Mouse (Mus musculus) urinary bladder, postnatal 25 days (tissue): ENCODE measurements at regions not wholly inside any gene's neighbourhood (a gene's known extent, or its start where the extent isn't known, plus 50 kb on each side); places are given as distances from the start of the nearest gene placed in this dataset.
"Not testable (repeated sequence)": the region's sequence is repeated elsewhere in the genome, so short reads cannot be mapped to it uniquely, and the experiment has no call there.

ENCODE experiments used
- DNase-seq: peaks from one replicate; pipeline ENCODE4 v3.0.0; 2022; ENCODE audit warnings: low spot score

DNA sequence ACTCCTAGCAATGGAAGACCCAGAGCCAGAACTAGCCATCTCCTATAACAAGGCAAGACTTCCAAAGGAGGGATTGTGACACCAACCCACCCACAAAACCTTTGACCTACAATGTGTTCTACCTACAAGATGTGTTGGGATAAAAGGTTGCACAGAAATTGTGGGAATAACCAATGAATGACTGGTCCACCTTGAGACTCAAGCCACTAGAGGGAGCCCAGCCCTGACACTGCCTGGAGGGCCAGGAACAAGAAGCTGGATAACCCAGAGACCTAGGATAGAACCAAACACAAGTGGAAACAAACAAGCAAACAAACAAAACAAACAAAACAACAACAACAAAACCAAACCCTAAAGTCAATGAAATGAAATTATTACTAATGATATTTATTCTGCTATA, 288.8 kb downstream of the Dchs2 start:
- peak; percentile 9 for DNase-seq

DNA sequence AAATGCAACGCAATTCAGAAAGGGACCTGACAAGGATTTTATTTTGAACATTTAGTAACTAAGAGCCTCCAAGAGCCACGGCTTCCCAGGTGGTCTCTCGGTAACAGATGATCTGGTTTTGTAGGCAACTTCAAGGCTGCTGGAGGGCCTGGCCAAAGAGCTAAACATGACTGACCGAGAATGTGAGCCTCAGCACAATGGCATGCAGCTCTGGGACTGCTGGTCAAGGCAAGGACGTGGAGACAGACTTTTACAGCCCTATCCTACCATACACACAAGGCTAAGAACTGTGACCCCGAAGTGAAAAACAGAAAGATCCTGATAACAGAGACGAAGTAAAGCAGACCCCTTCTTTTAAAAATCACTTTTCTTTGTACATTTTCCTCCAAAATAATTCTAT, 296.5 kb downstream of the Dchs2 start:
- DNase-seq = no peak

DNA sequence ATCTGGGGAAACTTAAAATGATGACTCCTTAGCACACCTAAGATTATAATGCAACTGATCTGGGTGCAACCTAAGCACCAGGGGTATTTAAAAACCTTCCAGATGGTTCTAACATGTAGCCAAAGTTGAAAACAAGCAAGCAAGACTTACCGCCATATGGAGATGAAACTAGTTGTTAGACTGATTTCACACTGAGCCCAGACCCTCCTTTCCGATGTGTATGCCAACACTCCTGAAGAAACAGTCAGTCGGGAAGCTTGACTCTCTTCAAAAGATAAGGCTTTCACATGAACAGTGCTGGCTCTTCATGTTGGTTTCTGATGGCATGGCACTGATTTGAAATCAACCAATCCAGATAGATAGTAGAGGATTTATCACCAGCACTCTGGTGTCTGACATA, 301.6 kb downstream of the Dchs2 start:
- DNase-seq = no peak

DNA sequence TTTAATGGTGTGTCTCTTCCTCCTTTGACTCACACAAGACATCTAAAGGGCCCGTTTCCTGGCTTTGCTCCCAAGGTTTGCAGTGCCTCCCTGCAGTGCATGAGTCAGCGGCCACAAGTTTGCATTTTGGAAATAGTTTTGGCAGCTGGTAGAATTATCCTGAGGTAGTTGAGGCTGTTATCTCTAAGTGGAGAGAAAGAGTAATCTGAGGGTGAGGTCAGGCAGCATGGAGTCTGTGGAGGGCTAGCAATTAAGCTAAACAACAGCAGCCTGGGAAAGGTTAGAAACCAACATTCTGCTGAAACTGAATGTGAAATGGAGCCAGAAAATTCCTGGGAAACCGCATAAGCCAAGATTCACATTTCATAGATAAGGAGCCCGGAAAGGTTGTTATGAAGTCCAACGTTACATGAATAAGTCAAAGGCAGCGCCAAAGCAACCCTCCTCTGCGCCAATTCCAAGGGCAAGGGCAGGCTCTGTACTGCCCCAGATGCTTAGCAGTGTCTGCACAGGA, 318.5 kb downstream of the Dchs2 start:
- DNase-seq = peak; percentile 28

DNA sequence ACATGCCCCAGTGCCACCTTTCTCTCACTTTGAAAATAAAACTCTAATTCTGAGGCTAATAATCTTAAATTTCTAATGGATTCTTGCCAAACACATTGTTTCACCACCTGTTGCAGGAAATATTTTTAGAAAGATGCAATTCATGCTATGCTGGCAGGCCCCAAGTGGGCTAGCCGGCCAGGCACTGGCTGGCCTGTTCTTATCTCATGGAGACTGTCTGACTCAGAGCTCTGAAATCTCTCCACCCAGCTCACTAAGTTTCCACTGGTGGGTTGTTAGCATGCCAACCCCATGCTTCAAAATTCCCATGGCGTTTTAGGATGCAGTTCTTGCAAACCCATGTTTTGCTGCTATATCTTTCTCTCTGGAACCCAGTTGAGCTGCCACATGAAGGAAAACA, 315.5 kb upstream of the Sfrp2 start:
- DNase-seq = no peak

DNA sequence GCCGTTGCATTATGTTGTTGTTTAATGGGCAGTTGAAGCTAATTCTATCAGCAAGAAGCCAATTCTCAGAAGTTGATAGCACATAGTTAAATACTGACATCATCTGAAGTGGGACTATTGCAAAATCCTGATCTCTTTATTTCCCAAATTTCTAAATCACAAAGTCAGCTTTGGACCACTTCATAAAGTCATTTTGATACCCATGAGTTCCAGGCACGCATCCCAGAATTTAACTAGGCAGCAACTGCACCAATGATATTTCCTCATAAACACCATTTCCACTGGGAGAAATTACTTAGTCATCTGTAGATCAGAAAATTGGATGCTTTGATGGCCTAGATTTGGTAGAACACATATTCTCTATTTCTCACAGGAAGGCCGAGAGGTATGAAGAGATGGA, 314.8 kb upstream of the Sfrp2 start:
- no peak for DNase-seq

DNA sequence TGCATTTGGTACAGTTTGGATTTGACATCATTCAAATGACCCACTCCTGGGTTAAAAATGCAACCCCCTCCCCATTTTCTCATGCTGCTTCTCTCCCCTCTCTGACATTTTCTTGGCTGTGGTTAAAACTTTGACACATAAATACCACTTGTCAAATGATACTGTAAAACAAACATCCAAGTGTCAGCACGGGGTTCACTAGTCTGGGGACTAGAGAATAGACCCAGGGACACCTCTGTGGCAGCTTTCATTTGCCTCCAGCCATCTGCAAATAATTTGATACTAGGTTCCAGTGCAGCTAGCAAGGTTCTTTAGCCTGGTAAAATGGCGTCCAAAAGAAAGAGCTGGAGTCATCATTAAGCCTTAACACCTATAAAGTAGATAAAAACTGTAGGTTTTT, 312.7 kb upstream of the Sfrp2 start:
- no peak for DNase-seq

DNA sequence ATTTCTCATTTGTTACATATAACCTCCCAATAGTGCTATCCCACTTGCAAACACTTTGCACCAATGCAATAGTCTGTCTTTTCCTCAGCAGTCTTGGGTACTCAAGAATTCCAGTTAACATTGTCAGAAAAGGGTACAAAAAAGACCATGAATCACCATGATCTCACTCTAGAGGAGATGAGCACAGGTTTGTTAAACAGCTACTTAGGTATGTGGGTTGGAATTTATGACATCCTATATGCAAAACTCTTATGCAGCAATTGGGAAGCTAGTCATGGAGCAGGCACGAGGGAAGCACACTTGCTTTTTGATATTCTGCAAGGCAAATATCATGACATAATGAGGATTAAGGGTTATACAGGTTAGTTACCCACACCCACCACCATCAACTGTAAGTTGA, 307.7 kb upstream of the Sfrp2 start:
- DNase-seq = no peak

DNA sequence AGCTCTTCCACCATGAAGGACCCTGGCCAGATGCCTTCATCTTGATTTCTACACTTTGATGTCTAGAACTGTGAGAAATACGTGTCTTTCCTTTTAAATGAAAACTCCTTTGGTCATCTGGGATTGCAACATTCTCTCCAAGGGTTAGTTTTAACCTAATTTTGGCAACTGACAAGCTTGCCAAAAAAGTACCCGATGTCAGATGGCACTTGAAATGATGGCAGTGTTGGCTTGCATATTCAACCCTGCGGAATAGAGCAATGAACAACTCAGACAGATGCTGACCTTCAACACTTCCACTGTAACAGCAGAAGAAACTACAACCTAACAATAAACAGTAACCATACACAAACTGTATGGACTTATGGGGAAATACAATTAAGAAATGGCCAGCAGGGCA, 286.9 kb upstream of the Sfrp2 start:
- DNase-seq = no peak

DNA sequence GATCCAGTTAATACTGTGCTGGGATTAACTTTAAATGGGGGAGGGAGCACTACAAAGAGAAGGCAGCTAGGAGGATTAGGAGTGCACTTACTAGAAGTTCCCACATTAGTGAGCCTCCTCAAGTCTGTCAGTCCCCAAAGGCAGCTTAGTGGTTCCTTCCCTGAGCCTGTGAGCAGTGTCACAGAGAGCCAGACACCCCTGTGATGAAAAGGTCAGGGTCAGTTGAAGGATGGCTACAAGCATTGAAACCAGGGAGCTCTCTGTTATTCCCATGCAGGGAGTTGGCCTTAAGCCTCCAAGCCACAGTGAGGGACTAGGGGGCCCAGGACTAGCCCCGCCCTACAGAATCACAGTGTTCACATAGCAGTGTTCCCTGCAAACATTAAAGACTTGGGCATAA, 285.9 kb upstream of the Sfrp2 start:
- DNase-seq = no peak

DNA sequence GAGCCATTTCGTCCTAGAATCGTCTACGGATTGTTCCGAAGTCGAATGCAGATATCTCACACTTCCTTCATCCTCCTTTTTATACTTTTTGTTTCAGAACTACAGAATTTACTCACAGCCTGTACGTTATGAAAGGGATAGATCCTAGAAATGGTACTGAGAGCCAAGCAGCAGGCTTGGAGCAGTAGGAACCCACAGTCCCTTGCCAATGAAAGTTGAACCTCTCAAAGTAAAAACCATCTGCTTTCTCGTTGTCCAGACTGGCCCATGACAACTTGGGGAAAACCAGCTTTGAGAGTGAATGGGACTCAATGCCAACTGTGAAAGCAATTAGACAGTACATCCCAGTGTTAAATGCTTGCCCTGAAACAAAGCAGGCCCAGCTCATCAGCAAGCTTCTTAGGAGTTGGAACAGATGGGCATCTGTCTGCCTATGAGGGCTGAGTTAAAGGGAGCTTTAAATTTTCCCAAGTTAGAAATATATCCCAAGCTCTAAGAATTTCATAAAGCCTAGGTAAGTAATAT, 279.9 kb upstream of the Sfrp2 start:
- no peak for DNase-seq

DNA sequence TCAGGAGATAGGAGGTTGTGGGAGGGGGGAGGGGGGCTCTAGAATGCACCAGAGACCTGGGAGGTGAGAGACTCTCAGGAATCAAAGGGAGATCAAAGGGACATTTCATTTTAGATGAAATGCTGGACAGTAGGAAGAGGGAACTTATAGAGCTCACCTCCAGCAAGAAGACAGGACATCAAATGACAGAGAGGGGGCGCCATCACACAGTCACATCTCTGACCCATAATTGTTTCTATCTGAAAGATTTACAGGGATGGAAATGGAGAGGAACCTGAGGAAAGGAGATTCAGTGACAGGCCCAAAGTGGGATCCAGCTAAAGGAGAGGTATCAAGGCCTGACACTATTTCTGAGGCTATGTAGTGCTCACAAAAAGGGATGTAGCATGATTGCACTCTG, 270.5 kb upstream of the Sfrp2 start:
- DNase-seq = no peak

DNA sequence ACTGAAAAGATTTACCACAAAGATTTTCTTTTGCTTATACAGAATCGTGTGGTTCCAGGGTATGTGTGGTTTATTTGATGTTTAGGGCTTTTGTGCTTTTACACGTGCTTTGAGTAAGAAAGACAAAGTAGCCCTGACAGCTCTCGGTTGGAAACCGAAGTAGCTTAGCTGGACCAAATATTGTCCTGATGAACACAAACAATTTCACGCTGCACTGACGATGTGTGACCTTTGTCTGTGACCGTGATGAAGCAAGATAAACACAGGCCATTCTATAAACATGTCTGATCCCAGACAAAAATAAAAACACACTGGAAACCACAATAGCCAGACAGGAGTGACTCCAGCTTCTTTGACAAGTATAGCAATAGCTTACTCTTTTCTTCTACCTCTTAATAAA, 262.2 kb upstream of the Sfrp2 start:
- DNase-seq = no peak

DNA sequence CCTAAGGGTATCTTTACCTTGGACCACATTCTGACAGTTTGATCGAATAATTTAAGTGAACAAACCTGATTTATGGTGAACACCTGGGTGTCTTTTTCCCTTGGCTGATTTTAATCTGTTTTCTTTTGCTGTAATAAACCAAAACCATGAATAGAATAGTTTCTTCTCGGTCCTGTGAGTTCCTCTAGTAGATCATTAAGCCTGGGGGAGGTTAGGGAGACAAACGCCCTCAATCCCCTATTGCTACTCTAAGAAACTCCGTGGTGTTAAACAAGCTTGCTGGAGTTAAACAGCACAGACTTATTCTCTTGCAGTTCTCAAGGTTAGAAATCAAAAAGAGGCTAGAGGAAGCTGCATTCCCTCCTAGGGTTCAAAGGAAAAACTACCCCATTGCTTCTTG, 249.5 kb upstream of the Sfrp2 start:
- DNase-seq = no peak

DNA sequence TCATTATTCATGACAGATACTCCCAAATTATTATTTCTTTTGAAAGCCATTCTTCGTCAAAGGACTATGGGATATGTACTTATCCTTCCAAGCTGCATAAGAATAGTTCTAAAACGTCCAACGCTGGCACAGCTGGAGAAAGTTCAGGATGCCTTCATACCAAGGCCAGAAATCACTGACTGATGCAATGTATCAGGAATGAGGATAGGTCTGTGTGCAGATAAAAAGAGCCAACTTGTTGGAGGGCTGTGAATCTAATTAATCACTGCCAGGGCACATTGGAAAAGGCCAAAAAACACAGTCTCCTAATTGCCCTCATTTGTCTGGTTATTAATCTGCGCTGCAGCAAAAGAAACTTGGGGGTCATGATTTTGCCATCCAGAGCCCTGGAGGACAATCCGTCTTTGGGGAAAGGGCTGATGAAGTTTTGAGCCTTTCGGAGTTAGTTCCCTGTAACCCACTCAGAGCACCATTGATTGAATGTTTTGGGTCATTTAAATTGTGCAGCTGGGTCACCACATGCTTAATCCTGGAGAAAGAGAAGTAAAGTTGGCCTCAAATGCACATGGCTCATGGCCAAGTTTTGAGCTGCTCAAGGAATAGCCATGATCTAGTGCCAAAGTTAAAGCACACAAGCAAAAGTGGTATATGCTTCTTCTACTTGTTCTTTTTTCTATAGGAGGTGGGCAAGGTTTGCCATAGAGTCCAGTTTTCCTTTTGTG, 248.0 kb upstream of the Sfrp2 start:
- no peak for DNase-seq

DNA sequence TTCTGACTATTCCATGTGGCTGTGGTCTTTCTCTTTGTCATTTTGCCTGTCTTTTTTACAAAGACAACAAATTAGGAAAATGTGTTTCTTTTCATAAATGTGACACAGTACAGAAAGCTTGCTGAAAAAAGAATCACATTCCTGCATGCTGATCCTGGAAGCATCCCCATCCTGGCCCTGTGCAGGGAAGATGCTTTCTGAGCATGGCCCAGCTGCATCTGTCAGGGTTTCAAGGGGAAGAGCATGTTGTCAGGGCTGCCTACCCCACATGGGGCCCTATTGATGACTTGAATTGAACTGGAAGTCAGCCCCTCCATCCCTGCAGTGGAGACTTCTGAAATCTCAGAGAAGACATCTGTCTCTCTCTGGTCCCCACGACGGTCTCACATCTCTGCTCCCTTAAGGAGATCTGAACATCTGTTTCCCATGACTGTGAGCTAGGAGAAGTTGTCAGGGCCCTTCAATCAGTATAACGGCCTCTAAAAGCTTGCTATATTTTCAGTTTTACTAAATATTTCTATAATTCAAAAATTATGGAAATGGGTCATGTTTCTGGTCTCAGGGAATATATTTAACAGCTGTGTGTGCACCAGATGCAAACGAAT, 235.8 kb upstream of the Sfrp2 start:
- no peak for DNase-seq

DNA sequence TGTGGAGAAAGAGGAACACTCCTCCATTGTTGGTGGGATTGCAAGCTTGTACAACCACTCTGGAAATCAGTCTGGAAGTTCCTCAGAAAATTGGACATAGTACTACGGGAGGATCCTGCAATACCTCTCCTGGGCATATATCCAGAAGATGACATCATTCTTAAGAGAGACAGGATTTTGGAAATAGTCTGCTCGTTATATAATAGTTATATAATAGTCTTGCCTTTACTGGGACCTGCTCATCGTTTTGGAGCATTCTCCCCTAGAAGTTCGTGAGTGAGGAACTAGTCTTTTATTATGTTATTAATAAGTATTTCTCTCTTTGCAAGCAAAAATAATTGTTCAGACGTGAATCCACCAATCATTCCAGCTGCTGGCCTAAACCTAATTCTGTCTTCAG, 229.5 kb upstream of the Sfrp2 start:
- not testable (repeated sequence) for DNase-seq

DNA sequence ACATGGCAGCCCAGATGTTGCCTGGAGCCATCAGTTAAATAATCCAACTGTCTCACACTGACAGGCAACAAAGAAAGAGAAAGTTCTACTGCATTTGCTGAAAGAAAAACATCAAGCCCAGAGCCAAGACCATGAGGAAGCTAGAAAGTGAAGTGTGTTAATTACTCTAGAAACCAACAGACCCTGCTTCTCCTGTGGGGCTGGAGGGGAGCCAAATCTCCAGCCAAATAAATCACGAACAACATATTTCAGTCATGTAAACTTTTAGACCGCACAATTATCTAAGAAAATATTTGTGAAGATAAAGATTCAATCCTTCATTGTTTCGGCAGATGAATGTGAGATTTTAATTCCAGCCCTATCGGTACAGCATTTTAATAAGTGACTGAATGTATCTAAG, 228.9 kb upstream of the Sfrp2 start:
- no peak for DNase-seq

DNA sequence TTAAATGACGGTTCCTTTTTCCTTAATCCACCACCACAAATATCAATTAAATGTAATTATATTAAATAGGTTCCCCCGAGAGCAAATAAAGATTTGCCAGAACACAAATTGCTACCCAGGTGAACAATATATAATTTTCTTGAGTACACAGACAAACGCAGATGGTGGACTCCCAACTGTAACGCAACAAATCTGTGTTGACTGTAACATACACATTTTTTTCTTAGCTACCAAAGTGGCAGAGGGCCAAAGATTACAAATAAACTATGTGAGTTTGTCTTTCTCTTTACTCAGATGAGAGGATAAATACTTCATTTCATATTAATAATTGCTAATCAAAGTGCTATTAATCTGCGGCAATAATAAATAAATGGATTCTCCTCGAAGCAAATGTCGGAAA, 228.4 kb upstream of the Sfrp2 start:
- DNase-seq = no peak

DNA sequence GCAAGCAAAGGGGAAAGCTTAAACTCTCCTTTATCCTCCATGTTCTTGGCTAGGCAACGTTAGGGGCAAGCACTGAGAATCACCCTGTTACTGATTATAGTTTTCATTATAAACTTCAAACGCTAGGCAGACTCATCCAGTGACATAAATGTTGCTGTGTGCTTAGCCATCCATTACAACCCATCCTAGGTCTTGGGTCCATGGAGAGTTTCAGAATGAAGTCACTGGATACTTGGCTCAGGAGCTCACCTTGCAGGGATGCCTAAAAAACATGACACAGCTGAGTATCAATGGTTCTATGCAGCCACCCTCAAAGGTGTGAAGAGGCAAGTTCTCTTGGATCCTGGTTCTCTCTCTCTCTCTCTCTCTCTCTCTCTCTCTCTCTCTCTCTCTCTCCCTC, 227.2 kb upstream of the Sfrp2 start:
- DNase-seq = no peak

DNA sequence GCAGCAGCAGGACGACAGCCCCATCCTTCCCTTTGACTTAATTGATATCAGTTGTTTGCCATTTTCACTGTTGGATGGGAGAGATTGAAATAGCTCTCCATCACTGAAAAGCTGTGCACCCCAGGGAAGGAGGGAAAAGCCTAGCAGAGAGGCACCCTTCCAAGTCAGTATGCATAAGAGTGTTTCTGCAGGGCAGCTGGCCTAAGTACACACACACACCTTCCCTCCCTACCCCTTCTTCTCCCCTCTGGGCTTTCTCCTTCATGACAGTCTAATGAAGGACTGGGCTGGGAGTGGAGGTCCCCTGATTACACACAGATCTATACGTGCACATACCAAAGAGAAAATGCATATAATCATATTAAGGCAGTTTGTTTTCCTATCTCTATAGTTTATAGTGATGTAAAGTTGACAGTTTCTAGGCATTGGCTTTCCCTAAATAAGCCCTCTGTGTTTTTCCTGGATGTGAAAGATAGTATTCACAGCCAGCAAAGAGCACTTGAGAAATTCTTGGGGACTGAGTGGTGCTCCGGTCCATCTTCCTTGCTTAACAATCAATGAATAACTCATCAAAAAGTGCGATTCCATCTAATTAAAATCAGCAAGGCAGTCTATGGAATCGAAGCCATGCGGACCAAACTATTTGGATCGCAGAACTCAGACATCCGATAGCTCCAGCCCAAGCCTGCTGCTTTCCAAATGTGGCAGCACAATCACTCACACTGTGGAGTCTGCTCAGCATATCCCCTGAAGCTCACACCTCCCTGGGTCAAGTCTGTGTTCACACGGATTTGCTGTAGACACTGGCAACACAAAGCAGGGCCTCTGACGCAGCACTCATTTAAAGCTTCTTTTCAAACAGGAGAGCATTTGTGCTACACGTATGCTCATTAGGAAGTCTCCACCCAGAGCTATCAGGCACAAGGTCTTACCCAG, 224.9 kb upstream of the Sfrp2 start:
- no peak for DNase-seq

DNA sequence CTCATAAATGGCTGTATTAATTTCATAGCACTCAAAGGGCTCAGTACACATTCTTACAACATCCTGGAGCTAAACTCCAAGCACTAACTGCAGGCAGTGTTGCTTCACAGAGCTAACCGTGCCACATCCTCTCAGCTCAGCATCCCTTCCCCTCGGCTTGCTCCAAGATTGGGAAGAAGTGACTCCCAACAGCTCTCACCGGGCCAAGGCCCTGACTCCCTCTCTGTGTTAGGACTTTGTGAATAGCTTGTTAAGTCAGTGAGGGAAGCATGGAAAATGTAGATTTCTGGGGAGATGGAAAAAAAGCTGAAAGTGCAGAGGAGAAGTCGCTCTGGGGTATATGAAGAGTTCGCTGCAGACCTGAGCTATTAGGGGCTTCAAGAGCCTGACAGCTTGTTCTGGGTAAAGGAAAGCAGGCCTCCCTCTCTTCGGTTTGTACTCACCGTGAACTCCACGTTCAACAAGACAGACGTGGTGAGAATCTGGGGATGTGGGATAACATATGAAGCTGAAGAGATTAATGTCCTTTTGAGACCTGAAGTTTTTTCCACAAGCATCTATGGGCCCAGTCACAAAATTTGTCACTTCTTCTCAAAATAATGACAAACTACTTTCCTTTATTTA, 213.5 kb upstream of the Sfrp2 start:
- DNase-seq = no peak
